Mouse (Mus musculus) hindbrain, postnatal 0 days (tissue): ENCODE measurements around the gene Tcf20. TPM values are rescaled to one million over a fixed set of nuclear protein-coding genes. Genes with fewer than 3 reads are reported as not detected.

ENCODE experiments used
- ATAC-seq: fragments of 200-750 bp; cut with Nextera tagmentation; 2 replicates; pipeline ENCODE4 v1.8.0; 2017; ENCODE audit warnings: mild to moderate bottlenecking, moderate TSS enrichment, moderate library complexity
- DNase-seq: peaks from one replicate; pipeline ENCODE4 v3.0.0-alpha.2; 2015; ENCODE audit warnings: low spot score
- H3K27ac ChIP-seq: fragments of 300-500 bp; sonication (generic); 2 replicates; pipeline ENCODE4 v1.5.1; 2014; ENCODE audit warnings: mild to moderate bottlenecking
- H3K27me3 ChIP-seq: fragments of 300-500 bp; sonication (generic); 2 replicates; pipeline ENCODE4 v1.6.1; 2014; ENCODE audit warnings: low read length, mixed read lengths; ENCODE audit not compliant: insufficient read depth
- H3K36me3 ChIP-seq: fragments of 300-500 bp; sonication (generic); 2 replicates; pipeline ENCODE4 v1.6.1; 2014; ENCODE audit warnings: low read length, mixed read lengths; ENCODE audit not compliant: insufficient read depth
- H3K4me1 ChIP-seq: fragments of 300-500 bp; sonication (generic); 2 replicates; pipeline ENCODE4 v1.6.1; 2014; ENCODE audit warnings: antibody characterized with exemption, low read length, mixed read lengths; ENCODE audit not compliant: insufficient read depth
- H3K4me2 ChIP-seq: fragments of 300-500 bp; sonication (generic); 2 replicates; pipeline ENCODE4 v1.6.1; 2014; ENCODE audit warnings: low read depth, mild to moderate bottlenecking, low read length, moderate library complexity, mixed read lengths
- H3K4me3 ChIP-seq: fragments of 300-500 bp; sonication (generic); 2 replicates; pipeline ENCODE4 v1.5.1; 2014; ENCODE audit warnings: low read length
- H3K9ac ChIP-seq: fragments of 300-500 bp; sonication (generic); replicated peaks from 2 replicates; pipeline ENCODE4 v1.6.1; 2014; ENCODE audit warnings: mild to moderate bottlenecking, low read length, moderate library complexity, mixed read lengths
- H3K9me3 ChIP-seq: fragments of 300-500 bp; sonication (generic); 2 replicates; pipeline ENCODE4 v1.6.1; 2016; ENCODE audit warnings: low read length, mixed read lengths
- CTCF ChIP-seq: IDR thresholded peaks from 2 replicates; pipeline ENCODE4 v1.5.1; 2016; ENCODE audit warnings: antibody characterized with exemption, control low read depth, low read depth
- WGBS: fragments of 180-500 bp; shearing (Covaris S2); extraction: QIAGEN DNeasy Blood & Tissue Kit; methylation state at CpG from one replicate; pipeline ENCODE4 v1.1.7; 2014; 5-methylcytosine and 5-hydroxymethylcytosine counted together
- polyA plus RNA-seq: library from polyadenylated mRNA; unstranded; fragments of >200 nt; fragmentation: Nextera tagmentation; extraction: Ambion mirVana; gene quantifications from 2 replicates; pipeline ENCODE4 v1.2.1, GENCODE M21; 2015
- total RNA-seq: library from RNA; depleted of rRNA; stranded (reverse); fragments of >200 nt; gene quantifications from 2 replicates; pipeline ENCODE4 v1.2.3, GENCODE M21; 2014

The Tcf20 gene
- total and polyA plus RNA-seq, 2 experiments from 2014 or later, result 8.6 to 98.3 TPM

DNA sequence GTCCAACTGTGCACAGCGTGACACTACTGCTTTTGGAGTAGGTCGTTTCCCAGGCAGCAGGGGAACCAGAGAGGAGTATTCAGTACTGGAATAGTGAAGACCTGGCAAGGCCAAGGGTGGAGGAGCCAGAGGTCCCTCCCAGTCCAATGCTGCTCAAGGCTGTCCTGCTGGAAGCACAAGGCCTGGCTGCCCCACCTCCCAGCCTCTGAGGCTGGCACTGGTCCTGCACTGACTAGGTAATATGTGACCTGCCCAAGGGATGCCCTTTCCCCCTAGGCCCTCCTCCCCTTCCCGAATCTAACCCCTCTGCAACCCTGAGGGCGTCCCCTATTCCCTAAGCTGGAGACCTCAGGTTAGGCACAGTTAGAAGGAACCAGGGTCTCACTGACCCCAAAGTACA lies 25.1 kb downstream of the Tcf20 start:
- peak overlapping the region; percentile 73 for H3K4me2 ChIP-seq
- peak overlapping the region; percentile 70; the same call in 1 of the 2 replicates for H3K9ac ChIP-seq
- TF ChIP-seq CTCF, result no peak
- H3K36me3 ChIP-seq, result no peaks in the 10 kb centered on the region
- 0 out of 2 replicates have a peak, but pooled peaks cover 3% of the 10 kb centered on the region for H3K27me3 ChIP-seq
- H3K27ac ChIP-seq, result peak overlapping the region; percentile 74; the same call in 1 of the 2 replicates
- no peaks in the 10 kb centered on the region for H3K9me3 ChIP-seq
- peak overlapping the region; percentile 52 for H3K4me3 ChIP-seq
- H3K4me1 ChIP-seq, result peaks cover 38% of the 10 kb centered on the region
- ATAC-seq, result no peak
- WGBS, result 32% methylated on average over 4 of the region's 4 CpGs
- DNase-seq, result no peak

DNA sequence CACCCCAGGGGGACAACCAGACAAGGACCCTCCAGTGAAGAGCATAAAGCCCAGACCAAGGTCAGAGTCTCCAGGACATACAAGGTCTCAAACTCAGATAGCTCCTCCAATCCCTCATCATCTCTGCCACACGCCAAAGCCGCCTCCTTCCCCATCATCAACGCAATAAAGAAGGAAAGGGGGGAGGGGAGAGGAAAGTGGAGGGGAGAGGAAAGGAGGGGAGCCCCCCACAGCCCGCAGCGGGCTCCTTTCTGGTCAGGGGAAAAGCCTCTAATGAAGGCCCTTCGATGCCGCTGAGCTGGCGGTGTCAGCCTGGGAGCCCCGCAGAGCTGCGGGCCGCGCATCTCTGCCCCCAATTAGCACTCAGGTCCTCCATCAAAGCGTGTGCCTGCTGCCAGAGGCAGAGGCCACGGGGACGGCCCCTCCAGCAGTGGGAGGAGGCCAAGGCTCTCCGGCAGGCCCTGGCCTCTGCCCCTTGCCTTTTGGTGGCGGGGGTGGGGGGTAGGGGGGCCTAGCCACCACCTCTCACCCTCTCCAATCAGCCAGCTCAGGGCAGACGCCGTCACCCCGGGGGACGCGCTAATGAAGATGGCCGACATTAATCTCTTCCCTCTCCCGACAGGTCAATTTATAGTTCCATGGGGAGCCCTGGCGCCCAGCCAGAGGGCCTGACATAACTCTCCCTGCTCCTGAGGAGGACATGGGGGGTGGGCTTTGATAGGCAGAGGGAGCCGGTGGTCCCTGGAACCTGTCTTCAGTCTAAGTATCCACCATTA lies 26.7 kb downstream of the Tcf20 start:
- peak overlapping the region; percentile 73 for H3K4me2 ChIP-seq
- peak overlapping the region; percentile 38 for H3K4me3 ChIP-seq
- H3K4me1 ChIP-seq, result peaks cover 38% of the 10 kb centered on the region
- 2% methylated on average over 25 of the region's 26 CpGs for WGBS
- TF ChIP-seq CTCF, result no peak
- no peaks in the 10 kb centered on the region for H3K27me3 ChIP-seq
- peak; percentile 13; the same call in 1 of the 2 replicates for ATAC-seq
- H3K27ac ChIP-seq, result peak overlapping the region; percentile 54
- peak; percentile 73 for DNase-seq
- H3K36me3 ChIP-seq, result no peaks in the 10 kb centered on the region
- H3K9me3 ChIP-seq, result no peaks in the 10 kb centered on the region
- peak overlapping the region; percentile 58 for H3K9ac ChIP-seq

DNA sequence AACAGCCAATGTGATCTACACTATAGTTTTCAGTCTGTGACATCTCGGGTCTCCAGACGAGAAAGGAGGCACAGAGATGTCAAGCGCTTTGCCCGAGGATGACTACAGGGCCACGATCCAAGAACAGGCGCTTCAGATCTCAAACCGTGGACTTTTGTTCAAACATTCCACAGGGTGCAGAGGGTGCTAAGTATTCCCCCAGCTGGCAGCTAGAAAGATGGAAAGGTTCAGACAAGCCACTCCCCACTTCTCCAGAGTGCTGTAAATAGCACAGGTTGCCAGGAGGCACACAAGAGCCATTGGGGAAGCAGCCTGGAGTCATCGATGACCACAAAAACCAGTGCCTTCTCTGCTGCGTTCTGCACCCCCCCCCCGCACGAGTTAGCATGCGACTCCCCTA lies 28.5 kb downstream of the Tcf20 start:
- DNase-seq (no peak), ATAC-seq (no peak)
- no peaks in the 10 kb centered on the region for H3K27me3 ChIP-seq
- no peaks in the 10 kb centered on the region for H3K36me3 ChIP-seq
- H3K4me1 ChIP-seq, result peaks cover 41% of the 10 kb centered on the region
- no peaks in the 10 kb centered on the region for H3K9me3 ChIP-seq
- peak overlapping the region; percentile 48; the same call in 1 of the 2 replicates for H3K9ac ChIP-seq
- H3K27ac ChIP-seq, result peak overlapping the region; percentile 38; the same call in 1 of the 2 replicates
- H3K4me3 ChIP-seq, result no peak overlapping the region
- TF ChIP-seq CTCF, result no peak
- WGBS, result 46% methylated on average over 12 of the region's 12 CpGs
- H3K4me2 ChIP-seq, result peak overlapping the region; percentile 52

DNA sequence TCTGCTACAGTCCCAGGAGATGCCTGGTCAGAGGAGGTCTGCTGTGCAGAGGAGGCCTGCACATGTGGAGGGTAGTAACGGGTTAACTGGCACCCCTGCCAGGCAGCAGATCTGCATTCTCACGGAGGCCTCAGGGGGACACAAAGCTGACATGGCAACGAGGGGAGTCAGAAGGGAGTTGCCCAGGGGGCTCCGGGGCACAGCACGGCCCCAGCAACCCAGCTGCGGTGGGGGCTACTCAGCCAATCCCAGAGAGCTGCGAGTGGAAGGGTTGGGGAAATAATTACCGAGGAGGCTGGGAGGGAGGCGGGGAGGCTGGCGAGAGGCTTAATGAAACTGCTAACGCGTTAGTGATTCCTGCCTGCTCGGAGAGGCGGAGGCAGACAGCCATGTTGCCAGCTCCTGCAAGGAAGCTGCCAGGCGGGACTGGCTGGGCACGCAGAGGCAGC lies 29.4 kb downstream of the Tcf20 start:
- peak; percentile 80 for DNase-seq
- WGBS, result under 1% methylated on average over 16 of the region's 16 CpGs
- peaks cover 41% of the 10 kb centered on the region for H3K4me1 ChIP-seq

DNA sequence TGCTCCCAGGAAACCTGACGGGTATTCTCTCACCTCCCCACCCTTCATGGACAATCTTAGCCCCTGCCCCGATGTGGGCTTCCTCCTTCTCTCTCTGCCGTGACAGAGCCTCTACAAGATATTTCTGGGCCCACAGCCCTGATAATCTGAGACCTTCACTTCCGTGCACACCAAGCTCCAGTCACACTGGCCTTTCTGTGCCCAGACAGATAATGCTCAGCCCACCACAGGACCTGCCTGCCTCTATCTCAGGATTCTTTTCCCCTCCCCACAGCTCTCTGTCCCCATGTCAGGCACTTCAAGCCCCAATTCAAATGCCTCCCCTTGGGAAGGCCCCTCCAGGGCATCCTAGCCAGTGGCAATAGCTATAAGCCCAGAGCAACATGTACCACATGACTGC lies 31.0 kb downstream of the Tcf20 start:
- no peak overlapping the region for H3K4me3 ChIP-seq
- ATAC-seq (no peak), DNase-seq (no peak)
- H3K4me2 ChIP-seq, result no peak overlapping the region
- H3K9ac ChIP-seq, result no peak overlapping the region
- H3K36me3 ChIP-seq, result no peaks in the 10 kb centered on the region
- H3K4me1 ChIP-seq, result peaks cover 50% of the 10 kb centered on the region
- H3K9me3 ChIP-seq, result no peaks in the 10 kb centered on the region
- peaks cover 1% of the 10 kb centered on the region; the same call in 1 of the 2 replicates for H3K27me3 ChIP-seq
- H3K27ac ChIP-seq, result no peak overlapping the region
- no peak for TF ChIP-seq CTCF
- WGBS, result 49% methylated on average over 4 of the region's 4 CpGs

More for the DNA sequence above, 29.4 kb downstream of the Tcf20 start:
- Histone ChIP-seq H3K27ac (peak overlapping the region; percentile 38; the same call in 1 of the 2 replicates), H3K4me3 (peak overlapping the region; percentile 23), H3K4me2 (peak overlapping the region; percentile 52), H3K9ac (peak overlapping the region; percentile 48), H3K9me3 (no peaks in the 10 kb centered on the region), H3K27me3 (no peaks in the 10 kb centered on the region), H3K36me3 (no peaks in the 10 kb centered on the region)
- no peak; the same call in 1 of the 2 replicates for TF ChIP-seq CTCF
- ATAC-seq, result peak; percentile 55

DNA sequence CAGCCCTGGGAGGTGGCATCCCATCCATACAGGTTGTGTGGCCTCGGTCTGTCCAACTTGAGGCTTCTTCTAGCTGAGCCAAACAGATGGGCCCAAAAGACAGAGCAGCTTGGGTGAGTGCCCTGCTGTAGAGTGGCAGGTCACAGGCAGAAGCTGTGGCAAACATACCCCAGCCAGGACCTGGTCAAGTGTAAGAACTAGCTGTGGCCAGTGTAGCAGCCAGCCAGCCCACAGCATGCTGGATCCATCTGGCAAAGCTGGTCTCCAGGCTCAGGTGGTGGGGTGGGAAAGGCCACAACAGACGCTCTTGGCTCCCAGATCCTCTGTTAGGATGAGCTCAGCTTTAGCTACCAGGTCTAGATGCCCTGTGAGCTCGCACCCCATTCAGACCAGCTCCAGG lies 31.4 kb downstream of the Tcf20 start:
- Histone ChIP-seq H3K27ac (no peak overlapping the region), H3K9ac (no peak overlapping the region), H3K9me3 (no peaks in the 10 kb centered on the region), H3K4me2 (no peak overlapping the region), H3K4me3 (no peak overlapping the region), H3K36me3 (no peaks in the 10 kb centered on the region), H3K4me1 (peaks cover 46% of the 10 kb centered on the region), H3K27me3 (peaks cover 3% of the 10 kb centered on the region; the same call in 1 of the 2 replicates)
- no peak for TF ChIP-seq CTCF
- 69% methylated on average over 3 of the region's 3 CpGs for WGBS
- ATAC-seq (peak; percentile 36; the same call in 1 of the 2 replicates), DNase-seq (peak; percentile 74)
